Mouse (Mus musculus): ENCODE measurements at regions not wholly inside any gene's neighbourhood (a gene's known extent, or its start where the extent isn't known, plus 50 kb on each side); places are given as distances from the start of the nearest gene placed in this dataset.

GRCm38 (mm10) chr14:100610017-100610760 is 325.7 kb upstream of the Klf12 start:
- no peak for DNase-seq (ENCODE audit: low spot score)

GRCm38 (mm10) chr14:100607109-100607508 is 322.6 kb upstream of the Klf12 start:
- DNase-seq (ENCODE audit: low spot score) = no peak

- DNase-seq (ENCODE audit: low spot score) = no peak
Measured at GRCm38 (mm10) chr14:100600886-100601451, 316.5 kb upstream of the Klf12 start.

DNA sequence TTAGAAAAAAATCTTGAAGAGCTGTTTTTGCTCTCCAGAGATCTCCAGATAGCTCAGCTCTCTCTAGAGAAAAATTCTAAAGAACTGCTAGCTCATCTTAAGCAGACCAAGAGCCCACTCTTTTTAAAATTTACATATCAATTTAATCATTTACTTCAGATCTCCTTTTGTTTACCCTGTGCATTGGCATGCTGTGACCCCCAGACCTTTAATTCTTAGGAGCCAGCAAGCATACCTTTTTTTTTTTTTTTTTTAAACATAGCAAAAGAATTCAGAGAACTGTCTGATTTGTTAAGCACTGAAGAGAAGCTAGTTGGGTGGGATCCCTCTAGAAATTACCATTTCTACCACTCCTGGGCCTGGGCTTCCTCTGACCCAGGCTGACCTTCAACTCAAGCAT is 285.5 kb upstream of the Klf12 start:
- DNase-seq (ENCODE audit: low spot score) = no peak

DNA sequence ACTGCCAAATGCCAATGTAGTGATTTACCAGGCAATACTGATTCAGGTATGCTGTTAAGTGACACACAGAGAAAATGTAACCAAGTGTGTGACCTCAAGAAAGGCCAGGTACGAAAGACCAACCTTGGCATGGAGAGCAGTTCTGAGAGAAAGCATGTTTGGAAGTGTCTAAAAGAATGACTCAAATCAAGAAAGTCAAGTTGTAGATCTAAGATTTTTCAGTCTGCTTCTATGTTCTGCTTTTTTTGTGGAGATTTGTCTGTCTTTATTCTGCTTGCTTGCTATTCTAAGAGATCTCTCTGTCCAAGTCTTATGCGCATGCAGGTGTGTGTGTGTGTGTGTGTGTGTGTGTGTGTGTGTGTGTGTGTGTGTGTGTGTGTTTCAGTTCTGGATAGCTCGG is 277.4 kb upstream of the Klf12 start:
- no peak for DNase-seq (ENCODE audit: low spot score)

DNA sequence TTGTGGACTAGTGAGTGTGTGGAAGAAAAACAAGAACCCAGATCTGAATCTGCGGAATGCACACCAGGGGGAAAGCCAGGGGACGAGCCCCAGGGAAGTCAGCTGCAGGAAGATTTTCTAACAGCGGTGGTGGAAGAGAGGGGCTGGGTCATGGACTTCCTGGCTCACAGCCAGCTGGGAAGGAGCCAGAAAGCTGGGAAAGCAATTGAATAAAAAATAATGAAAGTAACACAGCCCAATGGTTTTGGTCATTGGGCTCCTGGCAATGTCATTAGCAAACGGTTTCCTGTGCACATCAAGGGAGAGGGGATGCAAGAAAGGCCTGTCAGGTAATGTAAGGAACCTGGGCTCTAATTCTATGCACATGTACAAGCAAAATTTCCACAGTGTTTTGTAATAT is 273.9 kb upstream of the Klf12 start:
- no peak for DNase-seq (ENCODE audit: low spot score)

- DNase-seq (ENCODE audit: low spot score) = no peak
Measured at GRCm38 (mm10) chr14:100552466-100552865, 268.0 kb upstream of the Klf12 start.

- DNase-seq (ENCODE audit: low spot score) = no peak
Measured at GRCm38 (mm10) chr14:100550266-100550665, 265.8 kb upstream of the Klf12 start.

DNA sequence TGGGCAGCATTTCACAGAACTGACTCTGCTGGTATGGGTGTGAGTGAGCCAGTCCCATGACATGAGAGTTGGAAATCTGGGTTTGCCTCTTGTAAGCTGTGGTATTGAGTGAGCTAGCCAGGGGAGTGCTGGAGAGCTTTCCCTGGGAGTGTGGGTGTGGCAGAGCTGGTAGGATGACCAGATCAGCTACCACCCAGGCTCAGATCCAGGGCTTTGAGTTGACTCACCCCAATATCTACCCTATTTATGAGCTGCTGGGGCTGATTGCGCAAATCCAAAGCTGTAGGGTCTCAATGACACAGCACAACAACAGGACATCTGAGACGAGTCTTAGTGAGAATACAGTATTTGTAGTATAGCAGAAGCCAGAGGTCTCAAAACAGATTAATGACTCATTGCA is 245.7 kb upstream of the Klf12 start:
- DNase-seq (ENCODE audit: low spot score) = no peak

- no peak for DNase-seq (ENCODE audit: low spot score)
Measured at GRCm38 (mm10) chr14:100529758-100530157, 245.3 kb upstream of the Klf12 start.

- DNase-seq (ENCODE audit: low spot score) = no peak
Measured at GRCm38 (mm10) chr14:100509396-100509795, 224.9 kb upstream of the Klf12 start.

GRCm38 (mm10) chr14:100508087-100508486 is 223.6 kb upstream of the Klf12 start:
- DNase-seq (ENCODE audit: low spot score) = no peak

DNA sequence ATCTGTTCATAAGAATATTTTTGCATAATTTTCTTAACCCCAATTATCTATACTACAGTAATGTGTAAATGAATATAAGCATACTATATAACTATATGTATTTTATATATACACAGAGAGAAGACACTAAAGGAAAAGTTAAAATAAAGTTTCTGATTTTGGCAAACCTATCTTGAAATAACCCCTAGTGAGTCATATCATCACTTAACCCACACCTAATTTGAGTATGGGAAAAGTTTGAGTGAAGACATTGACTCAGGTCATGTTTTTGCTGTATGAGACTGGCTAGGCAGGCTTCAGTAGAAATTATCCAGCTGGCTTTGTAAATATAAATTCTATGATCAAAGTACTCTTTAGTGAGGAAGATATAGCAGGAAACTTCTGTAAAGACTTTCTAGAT is 223.1 kb upstream of the Klf12 start:
- no peak for DNase-seq (ENCODE audit: low spot score)

DNA sequence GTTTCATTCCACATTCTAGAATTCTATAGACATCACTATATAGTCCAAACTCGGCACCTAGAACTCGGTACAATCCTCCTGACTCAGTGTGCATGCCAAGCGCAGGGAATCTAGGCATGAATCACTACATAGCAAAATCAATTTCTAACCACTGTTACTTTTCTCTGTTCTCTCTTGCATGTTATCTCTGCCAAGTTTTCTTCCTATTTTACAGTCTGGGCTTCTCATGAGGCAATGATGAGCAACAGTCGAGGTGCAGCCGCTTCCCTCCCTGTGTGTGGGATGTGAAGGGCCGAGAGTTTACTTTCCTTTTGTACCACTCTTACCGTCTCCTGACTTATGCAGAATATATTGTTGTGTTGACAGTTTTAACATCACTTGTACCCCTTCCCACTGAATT is 204.4 kb upstream of the Klf12 start:
- DNase-seq (ENCODE audit: low spot score) = no peak

GRCm38 (mm10) chr14:100485489-100485888 is 201.0 kb upstream of the Klf12 start:
- DNase-seq (ENCODE audit: low spot score) = no peak

DNA sequence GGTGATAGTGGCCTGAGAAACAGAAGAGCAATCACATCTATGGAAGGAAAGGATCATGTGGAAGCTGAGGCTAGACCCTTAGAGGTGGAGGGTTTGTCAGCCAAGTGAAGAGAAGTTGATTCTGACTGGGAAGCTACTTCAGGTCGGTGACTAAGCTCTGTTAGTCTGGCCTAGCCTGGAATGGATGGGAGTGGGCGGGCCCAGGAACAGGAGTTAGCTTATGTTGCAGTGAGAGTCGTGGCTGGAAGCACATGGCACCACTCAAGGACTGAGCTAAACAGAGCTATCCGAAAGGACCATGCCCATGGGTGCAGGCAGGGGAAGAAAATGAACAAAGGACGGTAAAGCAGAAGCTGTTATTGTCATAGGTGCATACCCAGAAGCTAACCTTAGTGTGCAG is 199.6 kb upstream of the Klf12 start:
- no peak for DNase-seq (ENCODE audit: low spot score)

GRCm38 (mm10) chr14:100477595-100478380 is 193.3 kb upstream of the Klf12 start:
- DNase-seq (ENCODE audit: low spot score) = no peak

- no peak for DNase-seq (ENCODE audit: low spot score)
Measured at GRCm38 (mm10) chr14:100468311-100468710, 183.8 kb upstream of the Klf12 start.

DNA sequence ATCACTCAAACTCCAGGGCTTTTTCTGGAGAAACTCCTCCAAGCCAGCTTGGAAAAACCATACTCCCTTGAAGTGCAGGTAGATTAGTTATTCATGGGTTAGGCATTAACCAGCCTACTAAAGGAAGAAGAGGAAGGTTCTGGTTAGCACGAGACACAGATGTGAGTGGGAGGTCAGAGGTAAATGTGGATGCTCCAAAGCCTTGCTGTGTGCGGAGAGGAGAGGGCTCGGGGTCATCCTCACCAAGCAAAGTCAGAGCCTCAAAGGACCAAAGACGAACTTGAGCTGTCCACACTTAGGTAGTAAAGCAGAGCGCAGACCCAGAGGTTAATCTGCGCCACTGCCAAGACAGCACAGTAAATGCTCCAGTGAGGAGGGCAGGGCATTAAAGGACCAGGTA is 177.8 kb upstream of the Klf12 start:
- DNase-seq (ENCODE audit: low spot score) = no peak

DNA sequence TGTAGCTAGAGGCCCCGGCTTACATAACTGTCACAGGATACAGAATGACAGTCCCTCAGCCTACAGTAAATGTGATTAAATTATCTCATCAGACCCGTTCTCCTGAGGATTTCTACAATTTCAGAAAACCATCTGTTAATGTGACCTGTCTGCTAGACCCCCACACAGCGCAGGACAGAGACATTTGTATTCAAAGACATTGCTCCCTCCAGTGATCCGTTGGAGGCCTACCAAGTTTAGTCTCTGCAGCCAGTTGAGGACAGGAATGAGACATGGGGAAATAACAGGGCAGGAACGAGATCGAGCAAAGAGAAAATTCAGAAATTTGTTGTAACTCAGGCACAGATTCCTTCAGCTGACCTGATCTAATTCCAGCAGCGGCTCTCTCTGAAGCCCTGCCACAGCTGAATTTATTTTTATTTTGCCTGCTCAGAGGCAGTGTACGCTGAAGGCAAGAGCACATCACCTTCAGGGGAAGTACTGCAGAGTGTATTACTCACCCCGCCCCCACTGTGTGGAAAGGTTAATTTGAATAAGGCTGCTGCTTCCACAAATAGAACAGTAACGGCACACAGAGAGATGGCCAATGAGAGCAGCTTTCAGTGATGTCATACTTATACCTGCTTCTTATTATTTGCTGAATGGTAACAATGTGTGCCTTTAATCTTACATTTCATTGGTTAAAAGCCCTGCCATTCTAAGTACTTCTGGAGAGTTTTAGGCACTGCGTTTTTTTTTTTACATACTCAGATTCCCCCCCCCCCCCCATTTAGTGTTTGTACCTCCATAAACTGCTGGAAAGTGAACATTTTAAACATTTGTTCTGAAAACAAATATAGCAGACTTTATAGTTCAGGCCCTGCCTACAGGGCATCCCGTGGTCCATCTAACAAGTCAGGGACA is 176.9 kb upstream of the Klf12 start:
- DNase-seq (ENCODE audit: low spot score) = no peak

DNA sequence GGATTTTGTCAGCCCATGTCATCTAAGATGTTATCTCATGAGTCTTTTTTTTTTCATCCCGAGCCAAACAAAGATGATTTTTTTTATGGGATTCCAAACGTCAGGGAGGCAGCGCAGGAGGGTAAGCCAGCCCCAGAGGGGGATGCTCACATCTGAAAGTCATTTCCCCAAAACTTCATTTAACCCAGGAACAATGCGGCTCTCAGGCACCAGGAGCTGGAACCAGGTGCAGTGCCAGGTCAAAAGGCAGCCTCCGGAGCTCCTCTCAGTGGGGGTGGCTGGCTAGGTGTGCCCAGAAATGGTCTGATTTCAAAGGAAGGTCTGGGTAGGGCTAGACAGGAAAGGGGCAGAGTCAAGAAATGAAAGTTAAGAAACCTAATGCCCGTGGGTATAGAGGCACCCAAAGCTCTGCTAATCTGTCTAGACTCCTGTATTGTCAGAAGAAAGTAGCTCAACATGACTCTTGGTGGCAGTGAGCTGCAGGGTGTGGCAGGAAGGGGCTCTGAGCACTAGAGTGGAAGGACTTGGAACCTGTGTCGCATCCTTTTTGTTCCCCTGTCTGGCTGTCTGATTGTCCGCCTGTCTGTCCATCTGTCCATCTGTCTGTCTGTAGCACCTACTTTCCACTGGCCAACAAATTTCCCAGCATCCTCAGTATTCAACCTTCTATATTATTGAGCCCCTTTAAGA is 175.3 kb upstream of the Klf12 start:
- no peak for DNase-seq (ENCODE audit: low spot score)
